Mouse (Mus musculus): Measurements from ENCODE around the gene Dmd. TPM values are rescaled to one million over a fixed set of nuclear protein-coding genes. Genes with fewer than 3 reads are reported as not detected.
A peak's percentile ranks its signal among the peaks of the same experiment; 100 is the strongest.

The Dmd gene
- polyA plus RNA-seq, 1 experiment: 3.1 TPM

DNA sequence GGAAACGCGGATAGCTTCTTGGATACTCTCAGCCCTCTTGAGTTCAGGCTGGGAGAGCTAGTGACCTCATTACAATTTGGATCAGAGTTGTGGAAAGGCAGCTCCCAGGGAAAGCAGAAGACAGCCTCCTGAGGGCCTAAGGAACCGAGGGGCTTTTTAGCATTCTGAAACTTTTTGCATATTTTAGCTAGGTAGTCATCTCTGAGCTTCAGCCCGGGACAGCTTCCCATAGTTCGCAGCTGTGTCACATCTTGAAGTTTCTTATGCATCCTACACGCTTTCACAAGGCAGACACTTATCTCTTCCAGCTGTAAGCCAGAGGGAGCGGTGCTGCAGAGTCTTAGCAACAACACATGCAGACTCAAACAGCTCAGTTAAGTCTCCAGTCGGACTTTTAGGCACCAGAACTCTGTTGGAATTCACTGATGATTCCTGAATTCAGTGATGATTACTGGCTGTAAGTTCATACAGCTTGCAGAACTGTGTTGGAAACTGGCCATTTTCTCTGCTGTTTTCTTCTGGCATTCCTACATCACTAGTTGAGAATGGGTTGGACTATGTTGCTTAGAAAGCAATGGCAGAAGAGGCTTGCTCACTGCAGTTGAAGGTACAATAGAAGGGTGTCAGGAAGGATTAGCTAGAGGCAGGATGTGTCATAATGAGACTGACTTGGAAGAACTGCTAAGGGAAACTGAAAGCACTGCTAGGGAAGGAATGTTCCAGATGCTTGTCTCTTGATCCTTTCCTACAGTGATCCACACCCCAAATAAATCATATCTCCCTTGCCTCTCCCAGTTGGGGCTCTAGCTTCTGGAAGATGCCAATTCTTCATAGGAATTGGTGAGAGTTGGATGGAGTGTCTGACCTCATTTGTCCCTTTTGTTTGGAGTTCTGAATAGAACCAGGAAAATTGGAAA, 2135.8 kb downstream of the Dmd start:
- H3K27me3 ChIP-seq (ENCODE audit: control insufficient read depth, insufficient read depth, low read length): no peaks in the 10 kb centered on the region
- H3K36me3 ChIP-seq (ENCODE audit: control insufficient read depth, insufficient read depth, low read length): no peaks in the 10 kb centered on the region
- H3K4me1 ChIP-seq (ENCODE audit: control insufficient read depth, insufficient read depth, insufficient read length, low read length): no peaks in the 10 kb centered on the region; the same call in 1 of the 2 replicates
- 63% methylated on average over 8 of the region's 8 CpGs for whole genome bisulfite sequencing
- TF ChIP-seq POLR2A (IDR thresholded peaks at IDR 0.05; ENCODE audit: low read depth, low read length) (no peak), CTCF (IDR thresholded peaks at IDR 0.05; ENCODE audit: extremely low read depth, insufficient read length, insufficient replicate concordance, low read depth, low read length) (no peak)
- H3K4me3 ChIP-seq (ENCODE audit: low read depth, low read length): no peak overlapping the region
- peak overlapping the region; percentile 32; the same call in 1 of the 2 replicates for H3K27ac ChIP-seq (ENCODE audit: insufficient read depth, low read depth, low read length)

DNA sequence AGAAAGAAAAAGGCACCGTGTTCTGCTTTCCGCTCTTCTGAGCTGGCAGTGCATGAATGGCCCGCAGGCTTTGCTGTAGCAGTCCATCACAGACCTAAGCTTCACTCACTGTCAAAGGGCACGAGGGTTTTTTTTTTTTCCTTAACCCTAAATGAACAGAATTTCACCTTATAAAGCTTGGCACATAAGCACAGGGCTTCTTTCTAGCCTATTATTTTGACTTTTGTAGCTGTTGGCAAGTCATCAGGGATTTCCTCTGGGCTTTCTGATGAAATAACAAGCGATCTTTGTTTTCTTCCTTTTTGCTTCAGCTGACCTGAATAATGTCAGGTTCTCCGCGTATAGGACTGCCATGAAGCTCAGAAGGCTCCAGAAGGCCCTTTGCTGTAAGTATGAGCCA, 2140.8 kb downstream of the Dmd start:
- WGBS: 84% methylated on average over 7 of the region's 7 CpGs
- Histone ChIP-seq H3K27me3 (ENCODE audit: control insufficient read depth, insufficient read depth, low read length) (no peaks in the 10 kb centered on the region), H3K4me1 (ENCODE audit: control insufficient read depth, insufficient read depth, insufficient read length, low read length) (no peaks in the 10 kb centered on the region; the same call in 1 of the 2 replicates)

DNA sequence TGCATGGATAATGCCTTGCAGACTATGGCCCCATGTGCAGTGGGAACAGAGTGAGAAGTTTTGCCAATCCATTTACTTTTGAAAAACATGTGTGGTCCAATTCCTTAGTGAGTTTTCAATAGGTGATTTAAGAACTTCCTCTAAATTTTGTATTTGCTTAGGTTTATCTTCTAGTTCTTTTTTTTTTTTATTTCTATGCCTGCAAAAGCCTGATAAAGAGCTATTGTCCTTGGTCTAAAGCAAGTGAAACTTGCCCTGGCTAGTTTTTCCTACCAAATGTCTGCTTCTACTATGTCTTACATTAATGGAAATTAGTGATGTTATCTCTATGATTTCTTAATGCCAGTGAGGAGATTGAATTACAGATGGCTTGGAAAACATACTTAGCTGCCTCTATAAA, 2144.7 kb downstream of the Dmd start:
- Histone ChIP-seq H3K4me1 (ENCODE audit: control insufficient read depth, insufficient read depth, insufficient read length, low read length) (no peaks in the 10 kb centered on the region), H3K36me3 (ENCODE audit: control insufficient read depth, insufficient read depth, low read length) (no peaks in the 10 kb centered on the region), H3K4me3 (ENCODE audit: low read depth, low read length) (no peak overlapping the region), H3K27ac (ENCODE audit: insufficient read depth, low read depth, low read length) (no peak overlapping the region), H3K27me3 (ENCODE audit: control insufficient read depth, insufficient read depth, low read length) (no peaks in the 10 kb centered on the region)
- TF ChIP-seq POLR2A (IDR thresholded peaks at IDR 0.05; ENCODE audit: low read depth, low read length): no peak
- no peak for TF ChIP-seq CTCF (IDR thresholded peaks at IDR 0.05; ENCODE audit: extremely low read depth, insufficient read length, insufficient replicate concordance, low read depth, low read length)

More for the DNA sequence above, 2140.8 kb downstream of the Dmd start:
- H3K4me3 ChIP-seq (ENCODE audit: low read depth, low read length): no peak overlapping the region
- TF ChIP-seq CTCF (IDR thresholded peaks at IDR 0.05; ENCODE audit: extremely low read depth, insufficient read length, insufficient replicate concordance, low read depth, low read length) (no peak), POLR2A (IDR thresholded peaks at IDR 0.05; ENCODE audit: low read depth, low read length) (no peak)
- no peaks in the 10 kb centered on the region for H3K36me3 ChIP-seq (ENCODE audit: control insufficient read depth, insufficient read depth, low read length)
- no peak overlapping the region for H3K27ac ChIP-seq (ENCODE audit: insufficient read depth, low read depth, low read length)

DNA sequence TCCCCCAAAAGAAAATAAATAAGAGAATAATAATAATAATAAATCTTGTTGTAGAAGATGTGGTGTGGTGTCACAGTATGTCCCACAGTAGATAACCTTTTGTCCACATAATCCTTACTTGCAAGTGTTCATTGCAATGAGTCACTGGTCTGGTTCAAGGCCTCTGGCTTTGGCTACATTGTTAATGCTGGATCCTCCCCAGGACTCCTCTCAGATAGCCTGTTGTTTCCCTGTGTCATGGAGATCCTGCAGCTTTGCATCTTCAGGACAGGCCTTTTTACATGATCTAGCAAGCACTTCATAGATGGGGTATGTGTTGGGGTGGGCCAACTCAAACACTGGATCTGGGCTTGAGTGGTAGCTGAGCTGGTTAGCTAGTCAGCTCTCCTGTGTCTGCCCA, 2150.0 kb downstream of the Dmd start:
- no peak overlapping the region for H3K27ac ChIP-seq (ENCODE audit: insufficient read depth, low read depth, low read length)
- no peak overlapping the region for H3K4me3 ChIP-seq (ENCODE audit: low read depth, low read length)
- H3K4me1 ChIP-seq (ENCODE audit: control insufficient read depth, insufficient read depth, insufficient read length, low read length): no peaks in the 10 kb centered on the region
- H3K36me3 ChIP-seq (ENCODE audit: control insufficient read depth, insufficient read depth, low read length): no peaks in the 10 kb centered on the region
- H3K27me3 ChIP-seq (ENCODE audit: control insufficient read depth, insufficient read depth, low read length): no peaks in the 10 kb centered on the region
- TF ChIP-seq POLR2A (IDR thresholded peaks at IDR 0.05; ENCODE audit: low read depth, low read length): no peak
- TF ChIP-seq CTCF (IDR thresholded peaks at IDR 0.05; ENCODE audit: extremely low read depth, insufficient read length, insufficient replicate concordance, low read depth, low read length): no peak

GRCm38 (mm10) chrX:85112418-85112817, 2163.7 kb downstream of the Dmd start:
- H3K4me3 ChIP-seq (ENCODE audit: low read depth, low read length): no peak overlapping the region
- H3K27me3 ChIP-seq (ENCODE audit: control insufficient read depth, insufficient read depth, low read length): no peaks in the 10 kb centered on the region
- H3K4me1 ChIP-seq (ENCODE audit: control insufficient read depth, insufficient read depth, insufficient read length, low read length): no peaks in the 10 kb centered on the region
- no peak overlapping the region for H3K27ac ChIP-seq (ENCODE audit: insufficient read depth, low read depth, low read length)
- no peaks in the 10 kb centered on the region for H3K36me3 ChIP-seq (ENCODE audit: control insufficient read depth, insufficient read depth, low read length)
- TF ChIP-seq POLR2A (IDR thresholded peaks at IDR 0.05; ENCODE audit: low read depth, low read length): no peak
- no peak for TF ChIP-seq CTCF (IDR thresholded peaks at IDR 0.05; ENCODE audit: extremely low read depth, insufficient read length, insufficient replicate concordance, low read depth, low read length)

- no peaks in the 10 kb centered on the region for H3K4me1 ChIP-seq (ENCODE audit: control insufficient read depth, insufficient read depth, insufficient read length, low read length)
- 75% methylated on average over 3 of the region's 3 CpGs for WGBS
- H3K27ac ChIP-seq (ENCODE audit: insufficient read depth, low read depth, low read length): no peak overlapping the region
- H3K36me3 ChIP-seq (ENCODE audit: control insufficient read depth, insufficient read depth, low read length): no peaks in the 10 kb centered on the region
- H3K27me3 ChIP-seq (ENCODE audit: control insufficient read depth, insufficient read depth, low read length): no peaks in the 10 kb centered on the region
- TF ChIP-seq POLR2A (IDR thresholded peaks at IDR 0.05; ENCODE audit: low read depth, low read length): no peak
- no peak for TF ChIP-seq CTCF (IDR thresholded peaks at IDR 0.05; ENCODE audit: extremely low read depth, insufficient read length, insufficient replicate concordance, low read depth, low read length)
- H3K4me3 ChIP-seq (ENCODE audit: low read depth, low read length): no peak overlapping the region
Measured at GRCm38 (mm10) chrX:85132706-85133105, 2184.0 kb downstream of the Dmd start.

DNA sequence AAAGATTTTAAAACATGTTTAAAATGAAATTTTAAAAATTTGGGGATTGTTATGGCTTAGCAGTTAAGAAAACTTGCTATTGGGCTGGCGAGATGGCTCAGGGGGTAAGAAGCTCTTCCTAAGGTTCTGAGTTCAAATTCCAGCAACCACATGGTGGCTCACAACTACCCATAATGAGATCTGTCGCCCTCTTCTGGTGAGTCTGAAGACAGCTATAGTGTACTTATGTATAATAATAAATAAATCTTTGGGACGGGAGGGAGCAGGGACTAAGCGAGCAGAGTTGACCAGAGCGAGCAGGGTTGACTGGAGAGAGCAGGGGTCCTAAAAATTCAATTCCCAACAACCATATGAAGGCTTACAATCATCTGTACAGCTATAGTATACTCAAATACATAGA, 2188.6 kb downstream of the Dmd start:
- no peaks in the 10 kb centered on the region for H3K36me3 ChIP-seq (ENCODE audit: control insufficient read depth, insufficient read depth, low read length)

More for the DNA sequence above, 2188.6 kb downstream of the Dmd start:
- TF ChIP-seq CTCF (IDR thresholded peaks at IDR 0.05; ENCODE audit: extremely low read depth, insufficient read length, insufficient replicate concordance, low read depth, low read length): no peak
- no peak for TF ChIP-seq POLR2A (IDR thresholded peaks at IDR 0.05; ENCODE audit: low read depth, low read length)
- Histone ChIP-seq H3K27ac (ENCODE audit: insufficient read depth, low read depth, low read length) (no peak overlapping the region), H3K27me3 (ENCODE audit: control insufficient read depth, insufficient read depth, low read length) (no peaks in the 10 kb centered on the region), H3K4me1 (ENCODE audit: control insufficient read depth, insufficient read depth, insufficient read length, low read length) (no peaks in the 10 kb centered on the region), H3K4me3 (ENCODE audit: low read depth, low read length) (no peak overlapping the region)
- 81% methylated on average over 5 of the region's 5 CpGs for WGBS
